Mouse (Mus musculus) limb, embryonic 14.5 days (tissue): ENCODE data around the gene Gbf1. TPM values are rescaled to one million over a fixed set of nuclear protein-coding genes. Genes with fewer than 3 reads are reported as not detected.
A peak's percentile ranks its signal among the peaks of the same experiment; 100 is the strongest.
"Not testable (repeated sequence)": the region's sequence is repeated elsewhere in the genome, so short reads cannot be mapped to it uniquely, and the experiment has no call there.

ENCODE experiments used
- ATAC-seq: fragments of 200-750 bp; cut with Nextera tagmentation; 2 replicates; pipeline ENCODE4 v1.8.0; 2017; ENCODE audit warnings: low read depth, moderate number of reproducible peaks, moderate TSS enrichment; ENCODE audit not compliant: low FRiP score
- DNase-seq: peaks from one replicate; pipeline ENCODE4 v3.0.0-alpha.2; 2015; ENCODE audit warnings: low spot score
- H3K27ac ChIP-seq: fragments of 300-500 bp; sonication (generic); replicated peaks from 2 replicates; pipeline ENCODE4 v1.5.1; 2014; ENCODE audit warnings: low read depth, mild to moderate bottlenecking, low read length, moderate library complexity, mixed read lengths
- H3K27me3 ChIP-seq: fragments of 300-500 bp; sonication (generic); 2 replicates; pipeline ENCODE4 v1.6.1; 2014; ENCODE audit warnings: low read length, mixed read lengths; ENCODE audit not compliant: control insufficient read depth, insufficient read depth
- H3K36me3 ChIP-seq: fragments of 300-500 bp; sonication (generic); 2 replicates; pipeline ENCODE4 v1.6.1; 2014; ENCODE audit warnings: mild to moderate bottlenecking, low read length, moderate library complexity, mixed read lengths; ENCODE audit not compliant: control insufficient read depth, insufficient read depth
- H3K4me1 ChIP-seq: fragments of 300-500 bp; sonication (generic); 2 replicates; pipeline ENCODE4 v1.6.1; 2014; ENCODE audit warnings: antibody characterized with exemption, low read length, mixed read lengths; ENCODE audit not compliant: control insufficient read depth, insufficient read depth
- H3K4me2 ChIP-seq: fragments of 300-500 bp; sonication (generic); replicated peaks from 2 replicates; pipeline ENCODE4 v1.6.1; 2014; ENCODE audit warnings: low read depth, mild to moderate bottlenecking, low read length, moderate library complexity; ENCODE audit not compliant: severe bottlenecking
- H3K4me3 ChIP-seq: fragments of 300-500 bp; sonication (generic); replicated peaks from 2 replicates; pipeline ENCODE4 v1.5.1; 2014; ENCODE audit warnings: low read length
- H3K9ac ChIP-seq: fragments of 300-500 bp; sonication (generic); 2 replicates; pipeline ENCODE4 v1.6.1; 2014; ENCODE audit warnings: mild to moderate bottlenecking, low read depth, low read length, moderate library complexity; ENCODE audit not compliant: severe bottlenecking
- H3K9me3 ChIP-seq: fragments of 300-500 bp; sonication (generic); 2 replicates; pipeline ENCODE4 v1.6.1; 2016; ENCODE audit warnings: low read length; ENCODE audit not compliant: control insufficient read depth
- POLR2A ChIP-seq: fragments of 200-500 bp; IDR thresholded peaks from 2 replicates; pipeline ENCODE4 v1.8.0; 2012; ENCODE audit warnings: inconsistent platforms, mild to moderate bottlenecking, moderate library complexity, borderline replicate concordance; ENCODE audit not compliant: insufficient read depth, insufficient read length; ENCODE audit errors: extremely low read depth
- WGBS: fragments of 180-500 bp; shearing (Covaris S2); extraction: QIAGEN DNeasy Blood & Tissue Kit; methylation state at CpG from one replicate; pipeline ENCODE4 v1.1.7; 2014; 5-methylcytosine and 5-hydroxymethylcytosine counted together
- polyA plus RNA-seq, 2 experiments: library from polyadenylated mRNA; depleted of rRNA in 1 of 2; stranded (reverse) in 1 of 2; unstranded in 1 of 2; fragments of >200 nt; fragmentation: Nextera tagmentation in 1 of 2; extraction: Ambion mirVana in 1 of 2; gene quantifications; 2 replicates each; pipeline versions ENCODE4 v1.2.1 to v1.2.3; 2012 to 2014

Gbf1 gene
- polyA plus RNA-seq, 2 experiments: 66.8 to 92.1 TPM

GRCm38 (mm10) chr19:46215401-46215800 lies 63.1 kb downstream of the Gbf1 start:
- Histone ChIP-seq H3K27me3 (no peaks in the 10 kb centered on the region), H3K4me3 (no peak overlapping the region), H3K9me3 (no peaks in the 10 kb centered on the region), H3K4me2 (no peak overlapping the region), H3K9ac (no peak overlapping the region), H3K27ac (no peak overlapping the region), H3K36me3 (peaks cover 2% of the 10 kb centered on the region; the same call in 1 of the 2 replicates), H3K4me1 (0 out of 2 replicates have a peak, but pooled peaks cover 2% of the 10 kb centered on the region)
- 25% methylated on average over 3 of the region's 3 CpGs for WGBS
- no peak for TF ChIP-seq POLR2A
- no peak for ATAC-seq
- no peak for DNase-seq

DNA sequence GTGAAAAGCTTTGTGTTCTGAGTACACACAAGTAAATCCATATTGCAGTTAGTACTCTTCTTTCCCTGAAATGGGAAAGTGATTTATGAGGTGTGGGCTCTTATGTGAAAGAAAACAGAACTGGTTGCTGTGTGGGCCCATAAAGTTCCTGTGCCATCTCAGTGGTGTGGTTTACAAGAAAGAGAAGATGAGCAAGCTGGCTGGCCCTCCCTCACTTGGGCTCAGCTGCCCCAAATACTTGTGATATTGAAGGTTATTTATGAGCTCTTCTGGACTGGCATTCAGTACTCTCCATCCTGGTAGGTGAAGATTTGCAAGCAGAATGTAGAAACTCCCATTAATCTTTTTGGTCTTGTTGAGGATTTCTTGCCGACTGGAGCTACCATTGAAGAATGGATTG lies 64.4 kb downstream of the Gbf1 start:
- Histone ChIP-seq H3K9me3 (no peaks in the 10 kb centered on the region), H3K9ac (no peak overlapping the region), H3K36me3 (peaks cover 2% of the 10 kb centered on the region; the same call in 1 of the 2 replicates), H3K27me3 (no peaks in the 10 kb centered on the region), H3K4me2 (no peak overlapping the region), H3K4me3 (no peak overlapping the region), H3K27ac (no peak overlapping the region), H3K4me1 (0 out of 2 replicates have a peak, but pooled peaks cover 2% of the 10 kb centered on the region)
- ATAC-seq: no peak
- no peak for DNase-seq
- TF ChIP-seq POLR2A: no peak
- 68% methylated on average over 1 of the region's 1 CpGs for WGBS

DNA sequence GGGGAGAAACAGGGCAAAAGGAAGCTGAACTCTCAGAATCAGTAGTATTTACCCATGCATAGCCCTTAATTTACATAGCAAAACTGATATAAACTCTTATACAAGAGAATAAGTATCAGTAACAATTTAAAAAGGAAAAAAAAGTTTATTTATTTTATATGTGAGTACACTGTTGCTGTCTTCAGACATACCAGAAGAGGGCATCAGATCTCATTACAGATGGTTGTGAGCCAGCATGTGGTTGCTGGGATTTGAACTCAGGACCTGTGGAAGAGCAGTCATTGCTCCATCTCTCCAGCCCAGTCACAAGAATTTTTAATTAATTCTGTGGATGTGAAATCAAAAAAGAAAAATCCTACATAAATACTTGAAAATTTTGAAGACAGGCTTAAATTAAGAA lies 65.0 kb downstream of the Gbf1 start:
- not testable (repeated sequence) for H3K9me3 ChIP-seq, H3K36me3 ChIP-seq, H3K27me3 ChIP-seq, DNase-seq, H3K4me1 ChIP-seq, H3K4me3 ChIP-seq, H3K27ac ChIP-seq, ATAC-seq, H3K9ac ChIP-seq, H3K4me2 ChIP-seq

DNA sequence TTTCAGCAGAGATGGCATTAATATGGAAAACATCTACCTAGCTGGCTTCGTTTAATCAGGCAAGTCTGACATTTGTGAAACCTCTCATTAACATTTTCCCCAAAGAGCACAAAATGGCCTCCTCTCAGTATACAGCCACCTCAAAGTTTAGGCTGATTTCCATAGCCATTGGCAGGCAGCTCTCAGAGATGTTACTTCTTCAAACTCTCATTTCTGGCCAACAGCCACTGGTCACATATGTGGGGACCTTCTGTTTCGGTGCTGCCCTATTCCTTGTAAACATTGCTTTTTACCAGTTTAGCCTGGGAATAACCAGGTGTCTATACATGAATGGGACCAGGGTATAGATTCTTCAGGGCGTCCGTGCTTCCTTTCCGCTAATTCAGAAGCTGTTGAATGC lies 67.8 kb downstream of the Gbf1 start:
- Histone ChIP-seq H3K36me3 (no peaks in the 10 kb centered on the region), H3K9ac (no peak overlapping the region), H3K4me1 (no peaks in the 10 kb centered on the region), H3K4me2 (no peak overlapping the region), H3K4me3 (no peak overlapping the region), H3K27ac (no peak overlapping the region), H3K9me3 (no peaks in the 10 kb centered on the region), H3K27me3 (no peaks in the 10 kb centered on the region)
- 84% methylated on average over 5 of the region's 5 CpGs for WGBS
- TF ChIP-seq POLR2A: no peak
- no peak for ATAC-seq
- no peak for DNase-seq

GRCm38 (mm10) chr19:46223118-46223517 lies 70.8 kb downstream of the Gbf1 start:
- H3K36me3 ChIP-seq: no peaks in the 10 kb centered on the region
- WGBS: 60% methylated on average over 4 of the region's 4 CpGs
- H3K27me3 ChIP-seq: no peaks in the 10 kb centered on the region
- ATAC-seq (peak; percentile 75; the same call in 1 of the 2 replicates), DNase-seq (peak; percentile 38)
- H3K4me1 ChIP-seq: 0 out of 2 replicates have a peak, but pooled peaks cover 4% of the 10 kb centered on the region
- H3K9ac ChIP-seq: no peak overlapping the region
- no peak overlapping the region for H3K4me2 ChIP-seq
- H3K9me3 ChIP-seq: no peaks in the 10 kb centered on the region
- no peak overlapping the region for H3K27ac ChIP-seq
- H3K4me3 ChIP-seq: no peak overlapping the region
- TF ChIP-seq POLR2A: no peak

- H3K36me3 ChIP-seq: no peaks in the 10 kb centered on the region
- ATAC-seq (no peak), DNase-seq (peak; percentile 68)
Observed at GRCm38 (mm10) chr19:46224882-46225281, 72.6 kb downstream of the Gbf1 start.

More at GRCm38 (mm10) chr19:46224882-46225281, 72.6 kb downstream of the Gbf1 start:
- Histone ChIP-seq H3K9me3 (no peaks in the 10 kb centered on the region), H3K4me1 (0 out of 2 replicates have a peak, but pooled peaks cover 4% of the 10 kb centered on the region), H3K27ac (no peak overlapping the region), H3K27me3 (no peaks in the 10 kb centered on the region), H3K4me2 (no peak overlapping the region), H3K4me3 (no peak overlapping the region), H3K9ac (no peak overlapping the region)
- no peak for TF ChIP-seq POLR2A
- WGBS: 81% methylated on average over 2 of the region's 2 CpGs
